ENCODE assay signal across 8 mouse cellular contexts in the genomic region with DNA sequence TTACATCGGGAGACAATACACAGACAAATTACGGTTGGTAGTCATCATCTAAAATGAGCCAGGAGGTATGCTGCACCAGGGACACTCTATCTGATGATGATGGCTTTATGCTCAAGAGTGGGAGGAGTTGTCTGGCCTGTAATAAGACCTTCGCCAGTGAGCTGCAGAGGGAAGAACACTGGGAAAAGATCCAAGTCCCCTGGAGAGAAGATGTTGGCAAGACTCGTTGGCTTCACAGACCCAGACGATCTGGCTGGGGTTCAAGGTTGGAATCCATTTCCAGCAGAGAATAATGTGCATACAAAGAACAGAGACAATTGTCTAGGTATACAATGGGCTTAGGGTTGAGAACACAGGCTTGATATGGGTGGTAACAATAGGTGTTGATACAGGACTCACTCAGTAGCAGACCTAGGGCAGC. TPM values are rescaled to one million over a fixed set of nuclear protein-coding genes. Genes with fewer than 3 reads are reported as not detected.
A peak's percentile ranks its signal among the peaks of the same experiment; 100 is the strongest.
DNase-seq lines count a peak whose midpoint lies in the region; ATAC-seq and TF ChIP-seq lines count a peak whose summit lies in the region.

No protein-coding gene starts in this region.

- no peak overlapping the region for H3K9ac ChIP-seq in lung, embryonic 16.5 days (ENCODE audit: low read length)

- no peaks in the 10 kb centered on the region for H3K9me3 ChIP-seq in lung, embryonic 16.5 days (ENCODE audit: control insufficient read depth, low read length)

- H3K4me3 ChIP-seq in gastrocnemius, adult 2 months = no peak overlapping the region
- H3K4me3 ChIP-seq in lung, embryonic 16.5 days (ENCODE audit: low read length) = no peak overlapping the region

- peak; percentile 32 for DNase-seq in gastrocnemius, postnatal 10 days
- no peak for DNase-seq in gastrocnemius, adult 2 months
- DNase-seq in lung, postnatal 25 days (ENCODE audit: low spot score) = no peak
- DNase-seq in cerebellum, postnatal 25 days = peak; percentile 44 to 76
- peak; percentile 54 to 61 for DNase-seq in lung, postnatal 4 days
- no peak for DNase-seq in layer of hippocampus, adult 18-20 months (ENCODE audit: low spot score in 2 of 2)
- DNase-seq in right cerebral cortex, postnatal 36 days (ENCODE audit: low spot score in 2 of 2) = no peak

- H3K27ac ChIP-seq in gastrocnemius, adult 2 months = no peak overlapping the region
- H3K27ac ChIP-seq in lung, embryonic 16.5 days (ENCODE audit: low read length) = no peak overlapping the region

- TF ChIP-seq CTCF in gastrocnemius, adult 2 months (IDR thresholded peaks at IDR 0.05) = no peak

- peak; percentile 88 for ATAC-seq in lung, embryonic 16.5 days (ENCODE audit: low read depth)

- H3K36me3 ChIP-seq in lung, embryonic 16.5 days (ENCODE audit: control insufficient read depth, insufficient read depth, low read length) = no peaks in the 10 kb centered on the region

- 35% methylated on average over 5 of the region's 5 CpGs for WGBS in lung, embryonic 16.5 days

- H3K4me2 ChIP-seq in lung, embryonic 16.5 days (ENCODE audit: low read depth, low read length) = no peak overlapping the region

- intact Hi-C loops in gastrocnemius, adult 2 months (cut with DNase I) = no loop called here

- peaks cover 4% of the 10 kb centered on the region; the same call in 1 of the 2 replicates for H3K4me1 ChIP-seq in lung, embryonic 16.5 days (replicated peaks; ENCODE audit: control insufficient read depth, insufficient read depth, low read length)

- no peaks in the 10 kb centered on the region for H3K27me3 ChIP-seq in lung, embryonic 16.5 days (ENCODE audit: control insufficient read depth, insufficient read depth, low read depth, low read length)

RNA-seq across cellular contexts. Expression of gene Ahi1, which starts 17.1 kb away (rescaled TPM):
- 1 to 10 TPM; 2.2 to 3.6 TPM for total RNA-seq in gastrocnemius, postnatal 10 days (2021)
- 1 to 10 TPM in 1 of 2 experiments, under 1 TPM in 1; 0.74 to 1.5 TPM for total RNA-seq in gastrocnemius, adult 2 months (2021)
- 5.3 and 5.9 TPM in 2 replicates for polyA plus RNA-seq in lung, embryonic 16.5 days (2015; fragmentation: Nextera tagmentation; extraction: Ambion mirVana)
- 100 to 1,000 TPM; 236 to 240 TPM for total RNA-seq in layer of hippocampus, adult 18-20 months (2021)

Comparison
In these comparisons a context has a peak if more than half of its experiments do, and no peak if none do; other contexts are left out.
1. DNase-seq: peak in gastrocnemius, postnatal 10 days (single experiment), cerebellum, postnatal 25 days (2 of 2) and lung, postnatal 4 days (2 of 2); none in gastrocnemius, adult 2 months (single experiment), lung, postnatal 25 days (single experiment), layer of hippocampus, adult 18-20 months (0 of 2) and right cerebral cortex, postnatal 36 days (0 of 2).
2. RNA of gene Ahi1, which starts 17.1 kb away (total RNA-seq): 236 to 240 TPM in layer of hippocampus, adult 18-20 months; 2.2 to 3.6 TPM in gastrocnemius, postnatal 10 days and 0.74 to 1.5 TPM in gastrocnemius, adult 2 months; every median in the first group is over 10 times any median in the second.